Mouse (Mus musculus) CH12F3 (cell line): Measurements from ENCODE around the gene Gm10277.

Experiments
- in situ Hi-C: fragments of 300-500 bp; cut with MboI; formaldehyde crosslinking; loops from 2 replicates; pipeline ENCODE4 v1.14.3; 2020; ENCODE audit warnings: low sequenced_read_pairs

Gm10277 gene

DNA sequence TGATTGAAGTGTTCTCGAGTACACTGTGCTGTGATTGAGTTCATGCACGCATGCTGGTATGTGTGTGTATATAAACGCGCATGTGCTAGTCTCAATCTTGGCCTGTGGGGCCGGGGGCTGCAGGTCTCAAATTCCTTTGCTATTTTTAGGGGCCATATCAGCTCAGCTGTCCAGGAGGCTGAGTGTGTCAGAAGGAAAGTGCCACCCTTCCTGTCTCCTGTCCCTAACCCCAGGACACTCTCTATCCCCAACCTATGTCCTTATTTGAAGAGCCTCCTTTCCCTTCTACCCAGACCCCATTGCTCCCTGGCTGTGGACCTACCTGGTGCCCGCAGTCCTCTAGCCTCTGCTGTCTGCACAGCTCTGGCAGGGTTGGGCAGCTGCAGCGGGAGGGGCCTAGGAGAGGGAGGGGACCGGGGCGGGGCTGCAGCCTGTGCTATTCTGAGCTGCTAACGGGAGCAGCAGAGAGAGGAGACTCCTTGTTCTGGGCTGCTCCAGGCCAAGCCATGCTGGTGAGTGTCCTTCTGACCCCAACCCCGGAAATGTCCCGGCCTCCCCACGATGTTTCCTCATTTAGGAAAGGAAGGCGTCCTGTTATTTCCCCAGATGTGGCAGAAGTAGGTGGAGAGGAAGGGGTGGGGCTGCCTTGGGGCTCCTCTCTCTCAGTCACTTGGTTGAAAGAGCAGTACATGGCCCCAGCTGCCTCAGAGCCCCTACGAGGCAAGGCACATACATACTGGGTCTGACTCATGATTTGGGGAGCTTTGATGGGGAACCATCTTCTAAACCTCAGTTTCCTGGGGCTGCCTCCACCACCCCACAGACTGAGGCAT lies 13.5 kb upstream of the Gm10277 start:
- in situ Hi-C loops, result no loop called here

- in situ Hi-C loops, result no loop called here
These were observed 12.9 kb upstream of the Gm10277 start for GRCm38 (mm10) chr11:77800491-77800868.

DNA sequence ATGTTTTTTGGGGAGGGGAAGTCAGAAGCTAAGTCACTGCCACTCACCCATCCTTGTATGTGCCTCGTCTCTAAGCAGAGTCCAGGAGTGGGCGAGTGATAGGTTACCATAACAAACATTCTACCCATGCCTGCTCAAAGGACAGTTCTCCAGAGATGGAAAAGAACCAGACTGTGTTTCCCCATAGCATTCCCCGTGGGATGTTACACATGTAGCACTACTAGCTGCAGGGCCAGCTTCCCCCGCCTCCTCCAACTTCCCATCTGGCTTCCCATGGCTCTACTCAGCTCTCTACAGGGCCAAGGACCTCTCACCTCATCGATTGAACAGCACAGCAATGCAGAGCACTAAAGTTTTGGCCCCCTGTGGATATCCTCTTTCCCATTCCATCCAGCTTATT lies 7.7 kb upstream of the Gm10277 start:
- in situ Hi-C loops, result no loop called here

GRCm38 (mm10) chr11:77793238-77793930 lies 5.8 kb upstream of the Gm10277 start:
- in situ Hi-C loops, result no loop called here

- in situ Hi-C loops, result no loop called here
These were observed 5.0 kb upstream of the Gm10277 start for GRCm38 (mm10) chr11:77792566-77792909.

GRCm38 (mm10) chr11:77791752-77792565 lies 4.4 kb upstream of the Gm10277 start:
- in situ Hi-C loops, result no loop called here

- in situ Hi-C loops, result no loop called here
These were observed 3.7 kb upstream of the Gm10277 start for GRCm38 (mm10) chr11:77791241-77791727.

GRCm38 (mm10) chr11:77790286-77790685 lies 2.7 kb upstream of the Gm10277 start:
- in situ Hi-C loops, result no loop called here

- in situ Hi-C loops, result no loop called here
These were observed 2.0 kb upstream of the Gm10277 start for GRCm38 (mm10) chr11:77789512-77789911.

- in situ Hi-C loops, result no loop called here
These were observed 1.6 kb downstream of the Gm10277 start for GRCm38 (mm10) chr11:77785768-77786561.

- in situ Hi-C loops, result no loop called here
These were observed 2.2 kb downstream of the Gm10277 start for GRCm38 (mm10) chr11:77785396-77785767.

- in situ Hi-C loops, result no loop called here
These were observed 2.7 kb downstream of the Gm10277 start for GRCm38 (mm10) chr11:77784894-77785293.

DNA sequence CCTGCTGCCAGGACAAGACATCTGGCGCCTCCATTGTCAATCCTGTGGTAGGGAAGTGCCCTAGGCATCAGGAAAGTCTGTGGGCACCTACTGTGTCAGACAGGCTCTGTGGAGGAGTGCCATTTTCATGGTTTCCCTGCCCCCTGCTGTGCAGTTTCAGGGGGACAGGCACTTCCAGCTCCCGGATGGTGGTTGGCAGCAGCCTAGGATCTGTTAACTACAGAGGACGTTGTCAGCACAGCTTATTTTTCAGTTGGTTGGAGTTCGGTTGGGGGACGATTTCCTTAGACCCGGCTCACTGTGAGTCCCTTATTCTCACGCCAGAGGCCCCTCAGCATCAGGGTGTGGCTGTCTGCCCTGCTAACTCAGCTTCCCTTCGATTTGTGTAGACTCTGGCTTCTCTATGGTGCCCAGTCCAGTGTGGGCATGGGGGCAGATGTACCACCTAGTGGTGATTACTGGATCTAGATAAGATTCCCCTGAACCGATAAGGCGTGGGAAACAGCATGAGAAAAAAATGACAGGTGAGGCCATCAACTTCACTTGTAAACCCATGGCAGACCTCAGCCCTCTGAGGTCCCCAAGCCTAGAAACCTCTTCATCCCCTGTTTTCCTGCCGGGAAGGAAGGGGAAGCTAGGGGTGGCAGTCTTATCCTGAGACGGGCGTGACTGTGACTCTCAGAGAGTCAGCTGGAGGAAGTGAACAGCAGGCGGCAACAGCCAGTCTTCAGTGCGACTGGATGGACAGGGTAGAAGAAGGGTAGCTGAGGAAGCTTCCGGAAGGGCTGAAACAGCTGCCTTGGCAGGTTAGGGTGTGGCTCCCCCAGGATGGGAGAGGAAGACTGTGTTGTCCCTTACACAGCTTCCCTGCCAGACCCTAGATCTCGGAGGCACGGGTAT lies 3.5 kb downstream of the Gm10277 start:
- in situ Hi-C loops, result no loop called here

- in situ Hi-C loops, result no loop called here
These were observed 4.3 kb downstream of the Gm10277 start for GRCm38 (mm10) chr11:77783211-77783746.

DNA sequence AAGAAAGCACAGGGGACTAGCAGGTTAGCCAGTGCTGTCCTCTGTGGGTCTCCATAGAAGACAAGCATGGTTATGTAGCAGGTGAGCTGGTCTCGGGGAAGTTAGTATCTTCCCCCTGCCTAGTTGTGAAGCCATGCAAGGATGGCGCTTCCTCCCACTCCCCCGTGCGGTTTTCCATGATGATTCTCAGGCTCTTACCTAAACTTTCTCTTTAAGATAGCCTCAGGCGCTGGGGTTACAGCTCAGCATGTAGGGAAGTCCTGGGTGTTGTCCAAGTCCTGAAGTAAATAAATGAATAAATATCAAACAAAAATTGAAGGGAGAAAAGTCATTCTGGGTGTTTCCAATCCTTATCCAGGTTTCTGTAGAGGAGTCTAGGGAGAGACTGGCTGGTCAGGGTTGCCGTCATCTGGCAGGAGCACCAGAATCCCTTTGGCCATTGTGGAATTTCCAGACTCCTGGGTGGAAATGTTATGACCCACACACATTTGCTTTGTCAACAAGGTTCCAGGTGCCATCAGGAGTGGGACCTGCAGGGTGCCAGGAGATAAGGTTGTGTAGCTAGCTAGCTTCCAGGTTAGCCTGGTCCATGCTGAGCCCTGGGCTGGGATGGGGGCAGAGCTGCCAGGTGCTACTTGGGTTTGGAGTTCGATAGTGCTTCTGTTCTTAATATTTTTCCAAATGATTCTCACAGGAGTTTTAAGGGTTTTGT lies 5.3 kb downstream of the Gm10277 start:
- in situ Hi-C loops, result no loop called here

GRCm38 (mm10) chr11:77781088-77781487 lies 6.5 kb downstream of the Gm10277 start:
- in situ Hi-C loops, result no loop called here

DNA sequence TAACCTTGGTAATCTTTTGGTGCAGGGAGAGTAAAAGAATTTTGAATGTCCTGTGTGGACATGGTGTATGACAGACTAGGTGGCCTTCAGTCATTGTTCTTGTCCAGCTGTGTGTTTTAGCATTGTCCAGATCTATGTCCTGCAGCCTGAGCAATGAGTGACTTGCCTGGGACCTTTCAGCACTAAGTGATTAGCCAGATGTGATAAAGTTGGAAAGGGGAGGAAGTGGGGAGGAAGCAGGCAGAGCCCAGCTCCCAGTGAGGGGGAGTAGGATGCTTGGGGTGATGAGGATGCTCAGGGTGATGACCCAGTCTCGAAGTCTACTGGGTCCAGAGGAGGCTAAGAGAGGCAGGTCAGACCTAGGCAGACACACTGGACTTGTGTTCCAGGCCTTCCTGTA lies 8.3 kb downstream of the Gm10277 start:
- in situ Hi-C loops, result no loop called here

DNA sequence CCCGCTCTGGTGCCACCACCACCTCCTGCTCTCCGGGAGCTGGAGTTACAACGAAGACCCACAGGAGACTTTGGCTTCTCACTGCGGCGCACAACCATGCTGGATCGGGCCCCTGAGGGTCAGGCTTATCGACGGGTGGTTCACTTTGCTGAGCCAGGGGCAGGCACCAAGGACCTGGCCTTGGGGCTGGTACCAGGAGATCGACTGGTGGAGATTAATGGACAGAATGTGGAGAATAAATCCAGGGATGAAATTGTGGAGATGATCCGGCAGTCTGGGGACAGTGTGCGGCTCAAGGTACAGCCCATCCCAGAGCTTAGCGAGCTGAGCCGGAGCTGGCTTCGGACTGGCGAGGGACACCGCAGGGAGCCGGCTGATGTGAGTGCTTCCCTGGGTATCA lies 9.6 kb downstream of the Gm10277 start:
- in situ Hi-C loops, result no loop called here

DNA sequence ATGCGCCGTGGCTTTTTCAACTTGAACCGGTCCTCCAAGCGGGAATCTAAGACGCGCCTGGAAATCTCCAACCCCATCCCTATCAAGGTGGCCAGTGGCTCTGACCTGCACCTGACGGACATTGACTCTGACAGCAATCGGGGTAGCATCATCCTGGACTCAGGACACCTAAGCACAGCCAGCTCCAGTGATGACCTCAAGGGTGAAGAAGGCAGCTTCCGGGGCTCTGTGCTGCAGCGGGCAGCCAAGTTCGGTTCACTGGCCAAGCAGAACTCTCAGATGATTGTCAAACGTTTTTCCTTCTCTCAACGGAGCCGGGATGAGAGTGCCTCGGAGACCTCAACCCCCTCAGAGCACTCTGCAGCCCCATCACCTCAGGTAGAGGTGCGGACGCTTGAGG lies 10.1 kb downstream of the Gm10277 start:
- in situ Hi-C loops, result no loop called here
